In the genomic region with DNA sequence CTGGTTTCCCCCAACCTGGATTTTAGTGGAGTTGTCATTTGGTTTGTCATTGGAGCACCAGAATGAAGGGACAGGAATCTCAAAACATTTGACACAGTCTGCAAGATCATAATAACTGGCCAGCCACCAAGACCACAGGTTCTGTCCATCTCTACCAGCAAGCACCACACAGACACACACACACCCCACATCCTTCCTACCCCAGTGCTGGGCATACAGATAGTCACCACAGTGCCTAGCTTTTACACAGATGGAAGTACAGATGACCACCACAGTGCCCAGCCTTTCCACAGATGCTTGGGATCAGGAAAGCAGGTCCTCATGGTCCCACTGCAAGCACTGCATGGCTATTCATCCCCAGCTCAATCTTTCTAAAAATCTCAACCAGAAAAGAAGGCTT, we compare ENCODE assay signal across 27 mouse cellular contexts. TPM values are rescaled to one million over a fixed set of nuclear protein-coding genes. Genes with fewer than 3 reads are reported as not detected.
A peak's percentile ranks its signal among the peaks of the same experiment; 100 is the strongest.
DNase-seq lines count a peak whose midpoint lies in the region; ATAC-seq and TF ChIP-seq lines count a peak whose summit lies in the region.
"Had no signal": no experiment of that assay in that cellular context is flagged by ENCODE, and none has a peak within 500 bp of the region (broad histone marks: within the 10 kb centered on the region; RNA-seq: fewer than 3 reads in every experiment).

No protein-coding gene starts in this region.

- H3K4me2 ChIP-seq in intestine, postnatal 0 days (replicated peaks; ENCODE audit: low read depth): no peak overlapping the region
- H3K4me2 ChIP-seq: embryonic facial prominence, embryonic 12.5 days; forebrain, embryonic 13.5 days; forebrain, embryonic 15.5 days had no signal

- peaks cover 22% of the 10 kb centered on the region for H3K36me3 ChIP-seq in heart, adult 2 months (ENCODE audit: control insufficient read depth, insufficient read depth, low read length)
- H3K36me3 ChIP-seq in intestine, postnatal 0 days (ENCODE audit: control insufficient read depth, insufficient read depth): peaks cover 57% of the 10 kb centered on the region

- intact Hi-C loops in heart, adult 2 months (cut with DNase I): no loop called here

- no peak for TF ChIP-seq CTCF in heart, adult 2 months (IDR thresholded peaks at IDR 0.05)
- no peak for TF ChIP-seq CTCF in intestine, postnatal 0 days (IDR thresholded peaks at IDR 0.05; ENCODE audit: low read depth)

- H3K27ac ChIP-seq in heart, adult 2 months: no peak overlapping the region
- no peak overlapping the region for H3K27ac ChIP-seq in intestine, postnatal 0 days (ENCODE audit: low read depth, low read length)
- H3K27ac ChIP-seq: embryonic facial prominence, embryonic 10.5 days; embryonic facial prominence, embryonic 12.5 days; forebrain, embryonic 13.5 days; forebrain, embryonic 15.5 days had no signal

- peak; percentile 66 for DNase-seq in heart, adult 11 months
- DNase-seq in heart, adult 2 months: no peak
- DNase-seq in testis, postnatal 10 days (ENCODE audit: low spot score): peak; percentile 28
- no peak for DNase-seq in testis, postnatal 14 days (ENCODE audit: low spot score)
- DNase-seq in layer of hippocampus, adult 9-11 months: no peak
- DNase-seq: adrenal gland, postnatal 10 days; adrenal gland, postnatal 25 days; B cell, adult 2 months; cerebellum, adult 11 months; cerebellum, adult 18-20 months; cerebellum, adult 8-10 months; cerebellum, adult 9-11 months; cerebellum, postnatal 14 days; cerebellum, postnatal 36 days; forebrain, postnatal 0 days had no signal

- no peaks in the 10 kb centered on the region for H3K27me3 ChIP-seq in heart, adult 2 months (ENCODE audit: control insufficient read depth, insufficient read depth, low read length)
- H3K27me3 ChIP-seq in intestine, postnatal 0 days (replicated peaks; ENCODE audit: control insufficient read depth, insufficient read depth, low read length): no peaks in the 10 kb centered on the region
- H3K27me3 ChIP-seq: CH12.LX; embryonic facial prominence, embryonic 12.5 days; forebrain, embryonic 13.5 days; forebrain, embryonic 15.5 days; Patski had no signal

- peaks cover 1% of the 10 kb centered on the region for H3K4me1 ChIP-seq in heart, adult 2 months (ENCODE audit: control insufficient read depth, insufficient read depth, low read length)
- no peaks in the 10 kb centered on the region for H3K4me1 ChIP-seq in intestine, postnatal 0 days (replicated peaks; ENCODE audit: control insufficient read depth, insufficient read depth, low read length)

- no peak overlapping the region for H3K9ac ChIP-seq in heart, adult 2 months (ENCODE audit: low read depth, low read length)
- H3K9ac ChIP-seq in intestine, postnatal 0 days (ENCODE audit: low read depth, low read length): no peak overlapping the region
- H3K9ac ChIP-seq: embryonic facial prominence, embryonic 12.5 days; forebrain, embryonic 13.5 days; forebrain, embryonic 15.5 days; forebrain, postnatal 0 days had no signal

- TF ChIP-seq POLR2A in heart, adult 2 months (IDR thresholded peaks at IDR 0.05; ENCODE audit: insufficient read depth, low read depth, low read length): no peak

- TF ChIP-seq EP300 in heart, adult 2 months (IDR thresholded peaks at IDR 0.05; ENCODE audit: insufficient read depth, low read depth, low read length): no peak

- H3K9me3 ChIP-seq in intestine, postnatal 0 days (ENCODE audit: control insufficient read depth): no peaks in the 10 kb centered on the region
- H3K9me3 ChIP-seq: embryonic facial prominence, embryonic 10.5 days; embryonic facial prominence, embryonic 12.5 days; forebrain, embryonic 13.5 days; forebrain, embryonic 15.5 days; G1E had no signal

- no peaks in the 10 kb centered on the region; the same call in 1 of the 2 replicates for H3K79me2 ChIP-seq in heart, adult 2 months (replicated peaks; ENCODE audit: control insufficient read depth, insufficient read depth, low read length)

- H3K4me3 ChIP-seq in heart, adult 2 months: no peak overlapping the region
- H3K4me3 ChIP-seq in intestine, postnatal 0 days (ENCODE audit: low read depth, low read length): no peak overlapping the region
- H3K4me3 ChIP-seq: embryonic facial prominence, embryonic 10.5 days; embryonic facial prominence, embryonic 12.5 days; forebrain, embryonic 13.5 days; forebrain, embryonic 15.5 days had no signal

- ATAC-seq in common myeloid progenitor, adult 5-6 weeks (replicated peaks; ENCODE audit: low read depth, poor library complexity, severe bottlenecking): peak; percentile 94
- ATAC-seq in megakaryocyte progenitor cell, adult 5-6 weeks (replicated peaks; ENCODE audit: poor library complexity): peak; percentile 74
- no peak for ATAC-seq in intestine, postnatal 0 days
- ATAC-seq: activated CD4-positive, CD25-positive, alpha-beta regulatory T cell, adult 4 months; CD4-positive, CD25-positive, alpha-beta regulatory T cell, adult 4 months; forebrain, embryonic 13.5 days; forebrain, embryonic 15.5 days; forebrain, postnatal 0 days; Patski had no signal

RNA-seq across cellular contexts. Expression of gene Dicer1, which starts 18.6 kb away (rescaled TPM):
- 10 to 100 TPM; 19.6 to 24.3 TPM for total RNA-seq in heart, adult 2 months (2021)
- polyA plus RNA-seq in heart, adult 2 months (2012; rRNA removed): 6.9 and 11.2 TPM in 2 replicates
- total RNA-seq in common myeloid progenitor, adult 5-6 weeks (2017): 46.1 and 46.6 TPM in 2 replicates
- 46.2 and 46.6 TPM in 2 replicates for total RNA-seq in megakaryocyte progenitor cell, adult 5-6 weeks (2015)
- total RNA-seq in megakaryocyte progenitor cell, adult 5-6 weeks (2017): 22.4 and 38.8 TPM in 2 replicates
- polyA plus RNA-seq in intestine, postnatal 0 days (2015; fragmentation: Nextera tagmentation; extraction: Ambion mirVana): 16.0 and 17.6 TPM in 2 replicates

Comparison
In these comparisons a context has a peak if more than half of its experiments do, and no peak if none do; other contexts are left out.
1. DNase-seq: peak in heart, adult 11 months (single experiment) and testis, postnatal 10 days (single experiment); none in heart, adult 2 months (0 of 2), testis, postnatal 14 days (single experiment) and layer of hippocampus, adult 9-11 months (single experiment).